Mouse (Mus musculus) C2C12 (cell line): ENCODE measurements around the gene Lce1k. TPM values are rescaled to one million over a fixed set of nuclear protein-coding genes. Genes with fewer than 3 reads are reported as not detected.

ENCODE experiments used
- H3K27me3 ChIP-seq: one replicate; pipeline ENCODE4 v1.6.1; 2011; ENCODE audit not compliant: control insufficient read depth, insufficient read depth, insufficient read length
- H3K36me3 ChIP-seq: one replicate; pipeline ENCODE4 v1.6.1; 2011; ENCODE audit not compliant: control insufficient read depth, insufficient read depth
- H3K4me3 ChIP-seq: one replicate; pipeline ENCODE4 v1.5.1; 2011; ENCODE audit warnings: mild to moderate bottlenecking, control low read depth; ENCODE audit not compliant: poor library complexity, insufficient read depth, severe bottlenecking
- H3K79me2 ChIP-seq: one replicate; pipeline ENCODE4 v1.6.1; 2011; ENCODE audit not compliant: control insufficient read depth, insufficient read depth
- H3K79me3 ChIP-seq: one replicate; pipeline ENCODE4 v1.6.1; 2011; ENCODE audit warnings: low read depth, control low read depth
- H3ac ChIP-seq: one replicate; pipeline ENCODE3; 2011; ENCODE audit warnings: low read depth; ENCODE audit not compliant: control insufficient read depth, insufficient read length
- CEBPB ChIP-seq: IDR thresholded peaks from one replicate; pipeline ENCODE4 v1.6.1; 2011; ENCODE audit warnings: low read depth, mild to moderate bottlenecking, control low read depth, moderate library complexity
- CTCF ChIP-seq: IDR thresholded peaks from one replicate; pipeline ENCODE4 v1.5.1; 2011; ENCODE audit not compliant: control insufficient read depth, insufficient read depth, insufficient read length
- FOSL1 ChIP-seq: IDR thresholded peaks from one replicate; pipeline ENCODE4 v1.8.0; 2011; ENCODE audit warnings: mild to moderate bottlenecking, low read length; ENCODE audit not compliant: poor library complexity, insufficient read depth, severe bottlenecking
- MAX ChIP-seq: IDR thresholded peaks from one replicate; pipeline ENCODE4 v1.6.1; 2011; ENCODE audit warnings: mild to moderate bottlenecking, control low read depth
- MYOD1 ChIP-seq: IDR thresholded peaks from one replicate; pipeline ENCODE4 v1.6.1; 2011; ENCODE audit warnings: low read depth; ENCODE audit not compliant: control insufficient read depth, insufficient read length
- MYOG ChIP-seq: IDR thresholded peaks from one replicate; pipeline ENCODE4 v1.6.1; 2011; ENCODE audit not compliant: control insufficient read depth, insufficient read length; ENCODE audit errors: extremely low read depth
- USF1 ChIP-seq: IDR thresholded peaks from one replicate; pipeline ENCODE4 v1.6.1; 2011; ENCODE audit warnings: low read depth, mild to moderate bottlenecking, control low read depth, moderate library complexity
- polyA plus RNA-seq: library from polyadenylated mRNA; unstranded; fragments of >200 nt; fragmentation: generic; extraction: Trizol; gene quantifications from one replicate; pipeline ENCODE4 v1.2.1, GENCODE M21; 2012; ENCODE audit warnings: missing spikeins

Gene Lce1k
- polyA plus RNA-seq, 1 experiment = not detected

- TF ChIP-seq FOSL1 = no peak
- no peak for TF ChIP-seq USF1
- TF ChIP-seq CTCF = no peak
- H3K4me3 ChIP-seq = no peak within 1 kb of the TSS
- H3K36me3 ChIP-seq = no peaks in the 10 kb centered on the region
- H3ac ChIP-seq = no peak within 1 kb of the TSS
- H3K79me3 ChIP-seq = no peaks in the 10 kb centered on the region
- no peaks in the 10 kb centered on the region for H3K79me2 ChIP-seq
- no peaks in the 10 kb centered on the region for H3K27me3 ChIP-seq
Measured at GRCm38 (mm10) chr3:92790414-92790813, 17.3 kb downstream of the Lce1k start, which contains the start of gene Lce1j. Lce1j (minus strand) TSS chr3:92790514.

GRCm38 (mm10) chr3:92778799-92779198 lies 28.9 kb downstream of the Lce1k start, which contains the start of gene Lce1i:
Lce1i (minus strand) TSS chr3:92778899.
- H3K36me3 ChIP-seq = no peaks in the 10 kb centered on the region
- no peak within 1 kb of the TSS for H3K4me3 ChIP-seq
- TF ChIP-seq MAX (no peak), MYOD1 (no peak), FOSL1 (no peak), USF1 (no peak), CTCF (no peak), CEBPB (no peak), MYOG (no peak)
- H3K27me3 ChIP-seq = peaks cover 4% of the 10 kb centered on the region
- H3K79me3 ChIP-seq = no peaks in the 10 kb centered on the region
- H3ac ChIP-seq = no peak within 1 kb of the TSS
- no peaks in the 10 kb centered on the region for H3K79me2 ChIP-seq

GRCm38 (mm10) chr3:92771573-92771972 lies 36.1 kb downstream of the Lce1k start:
- Histone ChIP-seq H3K4me3 (no peak overlapping the region), H3K36me3 (no peaks in the 10 kb centered on the region), H3K27me3 (peaks cover 4% of the 10 kb centered on the region), H3K79me2 (no peaks in the 10 kb centered on the region), H3ac (no peak overlapping the region), H3K79me3 (no peaks in the 10 kb centered on the region)
- TF ChIP-seq CTCF (no peak), MYOD1 (no peak), MYOG (no peak), CEBPB (no peak), FOSL1 (no peak), MAX (no peak), USF1 (no peak)

- no peaks in the 10 kb centered on the region for H3K36me3 ChIP-seq
- no peaks in the 10 kb centered on the region for H3K79me2 ChIP-seq
- H3K27me3 ChIP-seq = no peaks in the 10 kb centered on the region
- no peaks in the 10 kb centered on the region for H3K79me3 ChIP-seq
- TF ChIP-seq MYOG (no peak), MYOD1 (no peak), CEBPB (no peak), MAX (no peak), CTCF (no peak), USF1 (no peak), FOSL1 (no peak)
- H3K4me3 ChIP-seq = no peak within 1 kb of the TSS
- H3ac ChIP-seq = no peak within 1 kb of the TSS
Measured at GRCm38 (mm10) chr3:92764965-92765364, 42.7 kb downstream of the Lce1k start, which contains the start of gene Lce1h. Lce1h (minus strand) TSS chr3:92765065.

Other genes starting within 250 kb of the Lce1k start
- gene Ivl, start 234.2 kb downstream of the Lce1k start, polyA plus RNA-seq = 0.04 TPM
- not detected for gene Smcp, start 218.9 kb downstream of the Lce1k start, polyA plus RNA-seq
- not detected for gene 2210017I01Rik, start 200.4 kb downstream of the Lce1k start, polyA plus RNA-seq
- gene Lce6a, start 186.2 kb downstream of the Lce1k start, polyA plus RNA-seq = not detected
- not detected for gene Lce1a1, start 159.6 kb downstream of the Lce1k start, polyA plus RNA-seq
- gene Lce1b, start 151.0 kb downstream of the Lce1k start, polyA plus RNA-seq = not detected
- gene Lce1a2, start 137.6 kb downstream of the Lce1k start, polyA plus RNA-seq = not detected
- gene Lce1c, start 128.6 kb downstream of the Lce1k start, polyA plus RNA-seq = not detected
- gene Lce1d, start 120.7 kb downstream of the Lce1k start, polyA plus RNA-seq = not detected
- not detected for gene Lce1e, start 98.8 kb downstream of the Lce1k start, polyA plus RNA-seq
- gene Lce1f, start 87.5 kb downstream of the Lce1k start, polyA plus RNA-seq = 0.83 TPM
- gene Gm38119, start 68.8 kb downstream of the Lce1k start, polyA plus RNA-seq = not detected
- gene Lce1g, start 55.6 kb downstream of the Lce1k start, polyA plus RNA-seq = 14.2 TPM
- gene Lce1h, start 42.8 kb downstream of the Lce1k start, polyA plus RNA-seq = 0.35 TPM
- not detected for gene Lce1i, start 29.0 kb downstream of the Lce1k start, polyA plus RNA-seq
- gene Lce1j, start 17.4 kb downstream of the Lce1k start, polyA plus RNA-seq = not detected
- not detected for gene Kprp, start 19.4 kb upstream of the Lce1k start, polyA plus RNA-seq
- not detected for gene Lce1l, start 43.4 kb upstream of the Lce1k start, polyA plus RNA-seq
- not detected for gene 2310050C09Rik, start 62.3 kb upstream of the Lce1k start, polyA plus RNA-seq
- not detected for gene Lce3a, start 118.3 kb upstream of the Lce1k start, polyA plus RNA-seq
- not detected for gene Lce3b, start 125.1 kb upstream of the Lce1k start, polyA plus RNA-seq
- not detected for gene Lce3c, start 136.6 kb upstream of the Lce1k start, polyA plus RNA-seq
- not detected for gene Lce3d, start 149.5 kb upstream of the Lce1k start, polyA plus RNA-seq
- gene Lce3e, start 159.2 kb upstream of the Lce1k start, polyA plus RNA-seq = not detected
- not detected for gene Lce3f, start 184.3 kb upstream of the Lce1k start, polyA plus RNA-seq
- not detected for gene Crct1, start 207.8 kb upstream of the Lce1k start, polyA plus RNA-seq
- gene Lce1m, start 211.2 kb upstream of the Lce1k start, polyA plus RNA-seq = not detected